Mouse (Mus musculus) G1E (cell line): ENCODE measurements around the gene Stard13. TPM values are rescaled to one million over a fixed set of nuclear protein-coding genes. Genes with fewer than 3 reads are reported as not detected.

Source experiments
- ATAC-seq: 2 replicates; pipeline ENCODE4 v1.8.0; 2016; ENCODE audit warnings: mild to moderate bottlenecking; ENCODE audit not compliant: insufficient number of reproducible peaks, poor library complexity, low FRiP score, severe bottlenecking; ENCODE audit errors: extremely low read depth
- DNase-seq: peaks from one replicate; pipeline ENCODE4 v3.0.0; 2012; ENCODE audit warnings: low spot score
- H3K27me3 ChIP-seq: 2 replicates; pipeline ENCODE4 v1.6.1; 2012; ENCODE audit warnings: mild to moderate bottlenecking, low read length, inconsistent platforms; ENCODE audit not compliant: insufficient read depth
- H3K36me3 ChIP-seq: replicated peaks from 2 replicates; pipeline ENCODE3; 2012; ENCODE audit warnings: mild to moderate bottlenecking, inconsistent platforms
- H3K4me1 ChIP-seq: 2 replicates; pipeline ENCODE4 v1.6.1; 2012; ENCODE audit warnings: low read depth, low read length, inconsistent platforms, mixed read lengths; ENCODE audit not compliant: insufficient read depth
- H3K4me3 ChIP-seq: 2 replicates; pipeline ENCODE4 v1.5.1; 2012; ENCODE audit warnings: low read depth, mild to moderate bottlenecking, inconsistent platforms, low read length, moderate library complexity, mixed read lengths
- H3K9me3 ChIP-seq: replicated peaks from 2 replicates; pipeline ENCODE4 v1.6.1; 2012; ENCODE audit warnings: inconsistent platforms
- CTCF ChIP-seq: IDR thresholded peaks from 2 replicates; pipeline ENCODE4 v1.5.1; 2012; ENCODE audit warnings: low read depth, low read length, inconsistent platforms, mixed read lengths
- GATA1 ChIP-seq: IDR thresholded peaks from 2 replicates; pipeline ENCODE4 v1.6.1; 2012; ENCODE audit warnings: borderline replicate concordance, low read length, inconsistent platforms, mixed read lengths
- GATA2 ChIP-seq: IDR thresholded peaks from 2 replicates; pipeline ENCODE4 v1.6.1; 2012; ENCODE audit warnings: low read depth, low read length, inconsistent platforms, borderline replicate concordance
- POLR2AphosphoS5 ChIP-seq: IDR thresholded peaks from 2 replicates; pipeline ENCODE4 v1.6.1; 2012; ENCODE audit warnings: low read depth, low read length, inconsistent platforms; ENCODE audit not compliant: insufficient replicate concordance
- TAL1 ChIP-seq: conservative IDR thresholded peaks from 2 replicates; pipeline ENCODE4 v1.6.1; 2012; ENCODE audit warnings: low read depth, low read length, inconsistent platforms, mixed read lengths
- polyA plus RNA-seq: library from polyadenylated mRNA; stranded (reverse); fragments of >175 nt; gene quantifications from 2 replicates; pipeline ENCODE4 v1.2.3, GENCODE M21; 2012
- total RNA-seq, 2 experiments: library from RNA; stranded (forward) in 1 of 2; stranded (reverse) in 1 of 2; fragments of 200-1000 nt in 1 of 2; fragments of >200 nt in 1 of 2; fragmentation: Nextera tagmentation in 1 of 2; gene quantifications; 2 replicates each; pipeline ENCODE4 v1.2.3; 2014 to 2017

Gene Stard13
- total and polyA plus RNA-seq, 3 experiments = 0.05 TPM; not detected in 2

DNA sequence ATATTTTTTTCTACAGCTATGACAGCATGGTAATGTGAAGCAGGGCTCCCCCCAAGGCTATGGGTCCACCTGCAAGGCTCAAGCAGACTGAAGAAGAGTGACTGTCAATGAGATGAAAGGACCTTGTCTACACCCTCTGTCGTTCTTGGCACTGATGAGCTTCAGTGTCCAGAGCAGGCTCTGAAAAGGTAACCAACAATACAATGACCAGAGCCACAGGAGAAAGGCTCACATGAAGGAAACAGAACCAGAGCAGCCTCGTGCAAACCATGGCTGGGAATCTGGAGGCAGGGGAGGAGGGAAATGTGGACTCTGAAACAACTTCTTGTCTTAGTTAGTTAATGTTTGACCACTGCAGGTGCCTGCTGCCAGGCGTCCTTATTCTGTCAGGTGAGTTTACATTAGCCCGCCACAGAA, 57.7 kb downstream of the Stard13 start:
- Histone ChIP-seq H3K4me3 (no peak overlapping the region), H3K27me3 (no peaks in the 10 kb centered on the region), H3K36me3 (no peaks in the 10 kb centered on the region), H3K9me3 (peaks cover 12% of the 10 kb centered on the region), H3K4me1 (no peaks in the 10 kb centered on the region)
- ATAC-seq (no peak), DNase-seq (no peak)
- no peak for TF ChIP-seq POLR2AphosphoS5
- TF ChIP-seq GATA2 = no peak
- TF ChIP-seq GATA1 = no peak
- TF ChIP-seq CTCF = no peak
- TF ChIP-seq TAL1 = no peak

DNA sequence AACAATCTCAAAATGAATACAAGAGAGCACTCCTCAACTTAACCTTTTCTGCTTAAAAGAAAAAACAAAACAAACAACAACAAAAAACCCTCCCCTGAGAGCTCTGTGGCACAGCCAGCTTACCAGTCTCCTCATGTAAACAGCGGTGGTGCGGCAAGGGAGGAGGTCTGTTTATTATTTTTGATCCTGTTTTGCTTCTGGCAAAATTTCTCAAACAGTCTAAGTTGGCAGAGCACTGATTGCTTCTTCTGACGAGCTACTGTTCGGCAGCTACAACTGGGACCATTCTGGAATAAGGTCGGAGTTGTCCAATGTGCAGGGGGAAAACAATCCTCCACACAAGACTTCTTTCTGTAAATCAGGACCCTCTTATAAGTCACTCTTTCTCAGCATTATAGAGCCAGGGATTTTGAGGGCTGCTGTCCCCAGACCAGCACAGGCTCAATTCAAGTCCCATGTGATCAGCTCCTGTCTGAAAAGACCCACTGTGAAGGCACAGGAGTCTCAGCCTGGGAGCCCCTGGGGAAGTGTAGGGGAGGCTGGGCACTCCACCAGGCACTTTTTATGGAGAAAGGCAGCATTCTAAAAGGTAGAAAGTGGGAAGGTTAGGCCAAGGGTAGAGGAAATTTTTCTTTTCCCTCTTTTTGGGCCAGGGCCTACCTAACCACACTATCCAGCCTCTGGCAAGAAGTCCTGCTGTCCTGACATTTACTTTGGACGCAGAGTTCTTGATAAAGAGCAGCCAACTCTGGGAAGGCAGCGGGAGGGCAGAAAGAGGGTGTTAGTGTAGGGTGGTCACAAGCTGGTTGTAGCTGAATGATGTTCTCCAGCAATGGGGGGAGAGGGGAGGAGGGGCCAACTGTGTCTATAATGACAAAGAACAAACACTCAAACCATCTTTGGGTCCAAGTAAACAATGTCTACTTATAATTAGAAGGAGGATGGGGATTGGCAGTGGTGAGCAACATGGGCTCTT, 58.9 kb downstream of the Stard13 start:
- H3K4me1 ChIP-seq = no peaks in the 10 kb centered on the region
- DNase-seq = no peak
- no peaks in the 10 kb centered on the region for H3K36me3 ChIP-seq
- peaks cover 16% of the 10 kb centered on the region for H3K9me3 ChIP-seq
- H3K4me3 ChIP-seq = no peak overlapping the region
- no peak for ATAC-seq
- TF ChIP-seq CTCF = no peak
- no peak for TF ChIP-seq TAL1
- TF ChIP-seq GATA1 = no peak
- TF ChIP-seq GATA2 = no peak
- TF ChIP-seq POLR2AphosphoS5 = no peak
- no peaks in the 10 kb centered on the region for H3K27me3 ChIP-seq

DNA sequence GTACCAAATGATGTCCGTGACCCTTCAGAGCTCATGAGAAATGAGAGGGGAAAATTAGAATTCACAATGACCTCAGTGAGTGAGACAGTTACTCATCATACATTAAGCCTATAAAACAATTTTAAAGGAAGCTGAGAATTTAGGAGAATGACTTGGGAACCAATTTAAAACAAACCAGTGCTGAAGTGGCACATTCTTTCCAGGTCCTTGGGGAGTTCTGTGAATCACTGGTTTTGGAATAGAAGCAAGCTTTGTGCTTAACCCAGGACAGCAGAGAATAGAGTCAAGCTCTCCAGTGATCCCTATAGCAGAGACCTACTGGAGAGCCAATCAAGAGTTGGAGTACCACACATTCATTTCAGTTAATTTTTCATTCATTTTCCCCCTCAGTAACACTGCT, 59.9 kb downstream of the Stard13 start:
- no peak overlapping the region for H3K4me3 ChIP-seq
- H3K9me3 ChIP-seq = peaks cover 16% of the 10 kb centered on the region
- DNase-seq (no peak), ATAC-seq (no peak)
- H3K36me3 ChIP-seq = no peaks in the 10 kb centered on the region
- H3K27me3 ChIP-seq = no peaks in the 10 kb centered on the region
- TF ChIP-seq GATA1 (no peak), TAL1 (no peak), CTCF (no peak)
- no peaks in the 10 kb centered on the region for H3K4me1 ChIP-seq

DNA sequence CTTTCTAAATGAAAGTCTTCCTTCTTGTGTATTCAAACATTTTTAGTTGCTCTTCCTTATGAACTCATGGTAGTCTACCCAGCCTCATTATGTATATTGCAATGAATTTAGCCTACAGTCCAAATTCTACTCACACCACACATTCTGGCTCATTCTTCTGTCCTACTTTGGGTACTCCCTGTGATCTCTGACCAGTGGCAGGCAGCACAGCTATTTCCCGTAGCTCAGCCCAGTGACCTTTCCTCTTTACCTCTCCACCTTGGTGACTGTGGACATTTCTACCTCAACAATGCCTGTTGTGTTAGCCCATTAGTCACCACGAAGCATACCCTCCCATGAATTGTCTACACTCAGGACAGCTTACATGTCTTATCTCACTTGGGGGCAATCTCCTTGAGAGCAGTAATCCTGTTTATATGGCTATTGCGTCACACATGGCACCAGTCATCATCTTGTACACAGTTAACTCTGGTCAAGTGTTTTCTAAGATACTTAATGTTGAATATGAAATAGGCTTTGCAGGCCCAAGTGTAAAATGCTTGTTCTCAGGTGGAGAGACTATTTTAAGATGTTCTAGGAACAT, 63.4 kb downstream of the Stard13 start:
- no peak for TF ChIP-seq TAL1
- no peak for TF ChIP-seq GATA2
- no peak overlapping the region for H3K4me3 ChIP-seq
- H3K27me3 ChIP-seq = no peaks in the 10 kb centered on the region
- ATAC-seq = no peak
- H3K9me3 ChIP-seq = peaks cover 16% of the 10 kb centered on the region
- H3K36me3 ChIP-seq = no peaks in the 10 kb centered on the region
- H3K4me1 ChIP-seq = no peaks in the 10 kb centered on the region
- DNase-seq = no peak

DNA sequence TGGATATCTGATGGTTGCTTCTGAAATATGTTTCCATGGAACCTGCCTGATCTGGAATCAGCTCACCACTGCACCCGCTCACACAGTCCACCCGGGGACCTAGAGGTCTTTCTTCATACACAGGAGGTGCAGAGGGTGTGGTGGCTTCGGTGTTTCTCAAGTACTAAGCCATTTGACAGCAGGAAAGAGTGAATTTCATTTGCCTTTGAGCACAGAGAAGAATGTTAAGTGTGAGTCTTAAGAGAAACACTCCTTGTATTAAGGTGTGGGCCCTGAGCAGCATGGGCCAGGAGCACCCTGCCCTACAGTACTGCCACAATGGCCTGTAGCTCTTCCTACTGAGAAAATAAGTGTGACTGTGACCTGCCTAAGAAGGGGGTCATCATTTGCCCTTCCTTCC, 65.4 kb downstream of the Stard13 start:
- Histone ChIP-seq H3K36me3 (no peaks in the 10 kb centered on the region), H3K9me3 (peaks cover 13% of the 10 kb centered on the region), H3K4me3 (no peak overlapping the region), H3K27me3 (no peaks in the 10 kb centered on the region), H3K4me1 (no peaks in the 10 kb centered on the region)
- DNase-seq = no peak
- no peak for ATAC-seq
- TF ChIP-seq CTCF (no peak), GATA1 (no peak), POLR2AphosphoS5 (no peak), GATA2 (no peak), TAL1 (no peak)

DNA sequence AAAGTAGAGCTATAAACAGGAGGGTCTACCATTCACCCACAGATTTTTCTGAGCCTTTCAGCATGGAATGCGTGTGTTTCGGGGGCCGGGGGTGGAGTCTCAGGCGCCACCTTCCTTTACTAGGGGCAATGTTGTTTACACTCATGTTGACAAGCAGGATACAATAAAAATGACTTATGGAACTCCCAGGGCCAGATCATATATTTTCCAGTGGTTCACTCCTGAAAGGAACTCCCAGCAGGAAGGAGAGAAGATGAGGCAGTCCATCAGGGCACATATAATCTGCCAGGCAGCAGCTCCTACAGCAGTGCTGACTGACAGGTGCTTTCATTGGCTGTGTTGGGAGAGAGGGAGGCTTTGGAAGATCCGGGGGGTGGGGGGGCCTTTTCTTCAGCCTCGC, 66.0 kb downstream of the Stard13 start:
- H3K9me3 ChIP-seq = peaks cover 13% of the 10 kb centered on the region
- no peak overlapping the region for H3K4me3 ChIP-seq
- ATAC-seq (no peak), DNase-seq (no peak)
- no peaks in the 10 kb centered on the region for H3K36me3 ChIP-seq
- no peaks in the 10 kb centered on the region for H3K4me1 ChIP-seq
- TF ChIP-seq GATA1 (no peak), TAL1 (no peak), GATA2 (no peak), CTCF (no peak), POLR2AphosphoS5 (no peak)
- H3K27me3 ChIP-seq = no peaks in the 10 kb centered on the region
